Mouse (Mus musculus) stomach, embryonic 14.5 days (tissue): ENCODE measurements around the gene Sept8. TPM values are rescaled to one million over a fixed set of nuclear protein-coding genes. Genes with fewer than 3 reads are reported as not detected.
"Not testable (repeated sequence)": the region's sequence is repeated elsewhere in the genome, so short reads cannot be mapped to it uniquely, and the experiment has no call there.

Experiments
- ATAC-seq: fragments of 200-750 bp; cut with Nextera tagmentation; 2 replicates; pipeline ENCODE4 v1.8.0; 2017; ENCODE audit warnings: low read depth, moderate TSS enrichment; ENCODE audit not compliant: insufficient number of reproducible peaks, insufficient read depth, low FRiP score
- H3K27ac ChIP-seq: fragments of 300-500 bp; sonication (generic); 2 replicates; pipeline ENCODE4 v1.5.1; 2014; ENCODE audit warnings: mild to moderate bottlenecking, low read length, moderate library complexity, mixed read lengths
- H3K27me3 ChIP-seq: fragments of 300-500 bp; sonication (generic); 2 replicates; pipeline ENCODE4 v1.6.1; 2014; ENCODE audit warnings: low read length, control low read depth, mixed read lengths; ENCODE audit not compliant: control insufficient read depth, insufficient read depth
- H3K36me3 ChIP-seq: fragments of 300-500 bp; sonication (generic); 2 replicates; pipeline ENCODE4 v1.6.1; 2014; ENCODE audit warnings: mild to moderate bottlenecking, control low read depth, low read length, moderate library complexity, mixed read lengths; ENCODE audit not compliant: control insufficient read depth, insufficient read depth
- H3K4me1 ChIP-seq: fragments of 300-500 bp; sonication (generic); 2 replicates; pipeline ENCODE4 v1.6.1; 2014; ENCODE audit warnings: low read length, control low read depth, mixed read lengths; ENCODE audit not compliant: control insufficient read depth, insufficient read depth
- H3K4me2 ChIP-seq: fragments of 300-500 bp; sonication (generic); replicated peaks from 2 replicates; pipeline ENCODE4 v1.6.1; 2014; ENCODE audit warnings: low read depth, low read length, control low read depth
- H3K4me3 ChIP-seq: fragments of 300-500 bp; sonication (generic); 2 replicates; pipeline ENCODE4 v1.5.1; 2014; ENCODE audit warnings: low read depth, low read length, control low read depth
- H3K9ac ChIP-seq: fragments of 300-500 bp; sonication (generic); replicated peaks from 2 replicates; pipeline ENCODE4 v1.6.1; 2014; ENCODE audit warnings: low read depth, mild to moderate bottlenecking, control low read depth, low read length, moderate library complexity, mixed read lengths
- H3K9me3 ChIP-seq: fragments of 300-500 bp; sonication (generic); 2 replicates; pipeline ENCODE4 v1.6.1; 2016; ENCODE audit warnings: low read depth, low read length, control low read depth; ENCODE audit not compliant: control insufficient read depth
- WGBS: fragments of 180-500 bp; shearing (Covaris S2); extraction: QIAGEN DNeasy Blood & Tissue Kit; methylation state at CpG from one replicate; pipeline ENCODE4 v1.1.7; 2014; 5-methylcytosine and 5-hydroxymethylcytosine counted together
- polyA plus RNA-seq: library from polyadenylated mRNA; unstranded; fragments of >200 nt; fragmentation: Nextera tagmentation; extraction: Ambion mirVana; gene quantifications from 2 replicates; pipeline ENCODE4 v1.2.1, GENCODE M21; 2014

The Sept8 gene
- polyA plus RNA-seq, 1 experiment from 2014 or later: 26.1 TPM

- no peak overlapping the region for H3K4me3 ChIP-seq
- 77% methylated on average over 11 of the region's 11 CpGs for WGBS
- no peaks in the 10 kb centered on the region for H3K4me1 ChIP-seq
- no peak overlapping the region for H3K27ac ChIP-seq
- H3K27me3 ChIP-seq: no peaks in the 10 kb centered on the region
- no peaks in the 10 kb centered on the region for H3K9me3 ChIP-seq
- no peak overlapping the region for H3K4me2 ChIP-seq
- ATAC-seq: no peak
- H3K36me3 ChIP-seq: peaks cover 23% of the 10 kb centered on the region
- H3K9ac ChIP-seq: no peak overlapping the region
Observed at GRCm38 (mm10) chr11:53541222-53541621, 22.2 kb downstream of the Sept8 start.

- H3K27ac ChIP-seq: no peak overlapping the region
- no peak overlapping the region for H3K4me3 ChIP-seq
- H3K4me2 ChIP-seq: no peak overlapping the region
- no peaks in the 10 kb centered on the region for H3K9me3 ChIP-seq
- ATAC-seq: no peak
- H3K27me3 ChIP-seq: no peaks in the 10 kb centered on the region
- no peak overlapping the region for H3K9ac ChIP-seq
- H3K36me3 ChIP-seq: peaks cover 15% of the 10 kb centered on the region
- WGBS: 55% methylated on average over 7 of the region's 7 CpGs
- H3K4me1 ChIP-seq: no peaks in the 10 kb centered on the region
Observed at GRCm38 (mm10) chr11:53543021-53543420, 24.0 kb downstream of the Sept8 start.

DNA sequence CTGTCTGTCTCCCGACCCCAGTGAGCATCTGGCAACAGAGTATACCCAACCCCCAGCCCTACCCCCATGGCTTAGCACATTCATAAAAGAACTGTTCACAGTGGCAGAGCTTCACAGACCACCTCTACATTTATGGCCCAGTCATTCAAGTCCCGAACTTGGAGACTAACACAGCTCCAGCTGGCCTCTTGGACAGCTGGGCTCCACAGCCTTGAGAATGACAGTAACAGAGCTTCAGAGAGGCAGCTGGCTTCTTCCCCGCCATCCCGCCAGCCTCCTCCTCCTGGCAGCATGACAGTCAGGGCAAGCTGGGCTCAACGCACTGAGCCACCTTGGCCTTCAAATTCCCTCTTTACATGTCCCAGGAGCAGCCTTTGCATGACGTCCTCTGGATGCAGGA lies 27.2 kb downstream of the Sept8 start:
- Histone ChIP-seq H3K9ac (no peak overlapping the region), H3K4me1 (no peaks in the 10 kb centered on the region), H3K4me3 (no peak overlapping the region), H3K4me2 (no peak overlapping the region), H3K27me3 (no peaks in the 10 kb centered on the region), H3K9me3 (no peaks in the 10 kb centered on the region), H3K36me3 (peaks cover 3% of the 10 kb centered on the region), H3K27ac (no peak overlapping the region)
- ATAC-seq: no peak
- WGBS: 63% methylated on average over 6 of the region's 6 CpGs

DNA sequence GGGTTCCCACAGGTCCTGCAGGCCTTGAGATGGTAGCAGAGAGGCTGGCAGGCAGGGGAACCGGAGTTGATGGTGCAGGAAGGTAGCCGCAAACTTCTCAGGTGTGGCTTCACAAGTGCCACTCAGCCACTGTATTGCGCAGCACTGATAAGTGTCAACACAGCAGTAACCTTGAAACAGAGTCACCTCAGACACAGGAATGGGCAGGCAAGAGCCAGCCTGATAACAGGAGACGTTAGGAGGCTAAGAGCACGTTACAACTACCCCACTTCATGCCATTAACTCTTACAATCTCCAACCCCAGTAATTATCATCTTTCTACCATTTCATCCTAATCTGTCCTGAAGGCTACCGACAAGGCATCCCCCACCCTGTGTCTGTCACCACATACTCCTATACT lies 28.5 kb downstream of the Sept8 start:
- no peaks in the 10 kb centered on the region for H3K27me3 ChIP-seq
- WGBS: 83% methylated on average over 6 of the region's 6 CpGs
- no peak for ATAC-seq

GRCm38 (mm10) chr11:53548036-53548605 lies 29.1 kb downstream of the Sept8 start:
- no peak for ATAC-seq
- 85% methylated on average over 19 of the region's 19 CpGs for WGBS
- Histone ChIP-seq H3K36me3 (no peaks in the 10 kb centered on the region), H3K9me3 (no peaks in the 10 kb centered on the region; the same call in 1 of the 2 replicates), H3K4me3 (no peak overlapping the region), H3K27ac (no peak overlapping the region), H3K27me3 (no peaks in the 10 kb centered on the region), H3K9ac (no peak overlapping the region), H3K4me1 (no peaks in the 10 kb centered on the region), H3K4me2 (no peak overlapping the region)

More for the DNA sequence above, 28.5 kb downstream of the Sept8 start:
- Histone ChIP-seq H3K4me3 (no peak overlapping the region), H3K4me1 (no peaks in the 10 kb centered on the region), H3K4me2 (no peak overlapping the region), H3K9ac (no peak overlapping the region), H3K36me3 (no peaks in the 10 kb centered on the region; the same call in 1 of the 2 replicates), H3K9me3 (no peaks in the 10 kb centered on the region), H3K27ac (no peak overlapping the region)

GRCm38 (mm10) chr11:53550714-53551113 lies 31.7 kb downstream of the Sept8 start:
- WGBS: 84% methylated on average over 1 of the region's 1 CpGs

DNA sequence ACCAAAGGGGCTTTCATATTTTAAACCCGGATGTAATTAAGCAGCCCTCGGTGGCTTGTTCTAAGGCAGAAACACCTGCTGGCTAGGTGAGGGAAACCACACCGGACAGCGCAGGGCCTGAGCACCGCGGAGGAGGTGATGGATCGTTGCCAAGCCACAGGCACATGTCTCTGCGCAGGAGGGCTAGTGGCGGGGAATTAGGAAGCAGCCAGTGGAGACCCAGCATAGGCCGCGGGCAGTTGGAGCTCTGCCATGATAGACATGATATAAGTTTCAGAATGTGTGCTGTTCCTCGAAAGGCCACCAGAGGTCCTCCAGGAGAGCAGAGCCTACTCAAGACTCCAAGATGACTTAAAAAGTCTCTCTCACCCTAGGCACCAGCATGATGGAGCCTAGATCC lies 32.7 kb downstream of the Sept8 start:
- Histone ChIP-seq H3K9me3 (no peaks in the 10 kb centered on the region; the same call in 1 of the 2 replicates), H3K4me2 (no peak overlapping the region), H3K4me1 (no peaks in the 10 kb centered on the region), H3K4me3 (no peak overlapping the region), H3K27ac (no peak overlapping the region), H3K9ac (no peak overlapping the region), H3K36me3 (no peaks in the 10 kb centered on the region), H3K27me3 (no peaks in the 10 kb centered on the region)
- ATAC-seq: no peak
- 68% methylated on average over 12 of the region's 12 CpGs for WGBS

More at GRCm38 (mm10) chr11:53550714-53551113, 31.7 kb downstream of the Sept8 start:
- Histone ChIP-seq H3K4me1 (no peaks in the 10 kb centered on the region), H3K27me3 (no peaks in the 10 kb centered on the region), H3K9ac (no peak overlapping the region), H3K36me3 (no peaks in the 10 kb centered on the region), H3K4me3 (no peak overlapping the region), H3K27ac (no peak overlapping the region), H3K4me2 (no peak overlapping the region), H3K9me3 (no peaks in the 10 kb centered on the region; the same call in 1 of the 2 replicates)
- no peak for ATAC-seq

DNA sequence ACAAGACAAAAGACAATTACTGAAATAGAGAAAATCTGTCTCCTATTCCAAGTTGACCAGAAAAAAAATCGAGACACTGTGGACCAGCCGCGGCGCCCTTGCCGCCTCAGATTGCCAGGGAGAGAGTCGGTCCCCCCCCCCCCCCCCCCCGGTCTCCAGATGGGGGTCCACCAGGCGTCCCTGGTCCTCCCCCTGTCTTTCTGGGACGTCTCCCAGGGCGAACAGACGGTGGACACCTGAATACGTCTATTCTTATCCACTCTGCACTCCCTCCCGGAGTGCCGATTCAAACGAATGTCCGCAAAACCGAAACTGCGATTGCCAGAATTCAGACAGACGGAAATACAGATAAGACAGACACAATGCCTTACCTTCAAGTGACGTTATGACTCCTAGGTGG lies 37.5 kb downstream of the Sept8 start:
- 99% methylated on average over 5 of the region's 20 CpGs for WGBS
- not testable (repeated sequence) for H3K4me1 ChIP-seq, ATAC-seq, H3K9ac ChIP-seq, H3K36me3 ChIP-seq, H3K9me3 ChIP-seq, H3K27ac ChIP-seq, H3K4me3 ChIP-seq, H3K4me2 ChIP-seq, H3K27me3 ChIP-seq

DNA sequence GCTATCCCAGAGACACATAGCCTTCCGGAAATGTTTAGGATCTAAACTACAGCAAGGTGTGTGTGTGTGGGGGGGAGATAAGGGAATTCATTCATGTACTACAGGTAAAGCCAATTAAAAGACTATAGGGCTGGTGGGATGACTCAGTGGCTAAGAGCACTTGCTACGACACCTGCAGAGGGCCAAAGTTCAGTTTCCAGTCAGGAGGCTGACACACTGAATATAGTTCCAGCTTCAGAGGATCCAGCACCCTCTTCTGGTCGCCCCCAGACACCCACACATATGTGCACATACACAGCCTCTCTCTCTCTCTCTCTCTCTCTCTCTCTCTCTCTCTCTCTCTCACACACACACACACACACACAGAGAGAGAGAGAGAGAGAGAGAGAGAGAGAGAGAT lies 38.9 kb downstream of the Sept8 start:
- not testable (repeated sequence) for H3K4me1 ChIP-seq, H3K27ac ChIP-seq, H3K9me3 ChIP-seq, ATAC-seq, H3K36me3 ChIP-seq, H3K4me3 ChIP-seq, H3K9ac ChIP-seq, H3K27me3 ChIP-seq, H3K4me2 ChIP-seq
- WGBS: 80% methylated on average over 1 of the region's 3 CpGs
